Mouse (Mus musculus) neural tube, embryonic 13.5 days (tissue): ENCODE results near the gene Gpr31b. TPM values are rescaled to one million over a fixed set of nuclear protein-coding genes. Genes with fewer than 3 reads are reported as not detected.
A peak's percentile ranks its signal among the peaks of the same experiment; 100 is the strongest.
"Not testable (repeated sequence)": the region's sequence is repeated elsewhere in the genome, so short reads cannot be mapped to it uniquely, and the experiment has no call there.

Experiments
- ATAC-seq: fragments of 200-750 bp; cut with Nextera tagmentation; 2 replicates; pipeline ENCODE4 v1.8.0; 2017; ENCODE audit warnings: low read depth, mild to moderate bottlenecking, moderate TSS enrichment, moderate library complexity
- H3K27ac ChIP-seq: fragments of 300-500 bp; sonication (generic); replicated peaks from 2 replicates; pipeline ENCODE4 v1.5.1; 2015; ENCODE audit warnings: moderate library complexity, mild to moderate bottlenecking, inconsistent platforms
- H3K27me3 ChIP-seq: fragments of 300-500 bp; sonication (generic); 2 replicates; pipeline ENCODE4 v1.6.1; 2015; ENCODE audit warnings: mild to moderate bottlenecking, inconsistent platforms
- H3K36me3 ChIP-seq: fragments of 300-500 bp; sonication (generic); 2 replicates; pipeline ENCODE4 v1.6.1; 2015; ENCODE audit warnings: mild to moderate bottlenecking, inconsistent platforms
- H3K4me1 ChIP-seq: fragments of 300-500 bp; sonication (generic); replicated peaks from 2 replicates; pipeline ENCODE4 v1.6.1; 2015; ENCODE audit warnings: inconsistent platforms
- H3K4me2 ChIP-seq: fragments of 300-500 bp; sonication (generic); 2 replicates; pipeline ENCODE4 v1.6.1; 2015; ENCODE audit warnings: inconsistent platforms, mild to moderate bottlenecking, moderate library complexity
- H3K4me3 ChIP-seq: fragments of 300-500 bp; sonication (generic); 2 replicates; pipeline ENCODE4 v1.5.1; 2015; ENCODE audit warnings: mild to moderate bottlenecking, inconsistent platforms
- H3K9ac ChIP-seq: fragments of 300-500 bp; sonication (generic); 2 replicates; pipeline ENCODE4 v1.6.1; 2015; ENCODE audit warnings: moderate library complexity, mild to moderate bottlenecking, inconsistent platforms
- H3K9me3 ChIP-seq: fragments of 300-500 bp; sonication (generic); 2 replicates; pipeline ENCODE4 v1.6.1; 2016; ENCODE audit warnings: inconsistent platforms
- WGBS: fragments of 180-500 bp; shearing (Covaris S2); methylation state at CpG from one replicate; pipeline ENCODE4 v1.1.7; 2015; 5-methylcytosine and 5-hydroxymethylcytosine counted together
- polyA plus RNA-seq: library from polyadenylated mRNA; unstranded; fragments of >200 nt; fragmentation: Nextera tagmentation; extraction: Ambion mirVana; gene quantifications from 2 replicates; pipeline ENCODE4 v1.2.1, GENCODE M21; 2015

Gpr31b gene
- polyA plus RNA-seq, 1 experiment from 2014 or later = not detected

- WGBS = 2% methylated on average over 10 of the region's 10 CpGs
- H3K4me2 ChIP-seq = peak overlapping the region; percentile 89
- peak; percentile 9; the same call in 1 of the 2 replicates for ATAC-seq
Observed at GRCm38 (mm10) chr17:13008528-13008927, 43.6 kb downstream of the Gpr31b start.

GRCm38 (mm10) chr17:13007730-13008425, 44.2 kb downstream of the Gpr31b start:
- under 1% methylated on average over 76 of the region's 76 CpGs for WGBS
- Histone ChIP-seq H3K27ac (peak overlapping the region; percentile 91), H3K4me3 (peak overlapping the region; percentile 90), H3K4me2 (peak overlapping the region; percentile 89), H3K4me1 (peaks cover 20% of the 10 kb centered on the region), H3K9me3 (no peaks in the 10 kb centered on the region), H3K27me3 (no peaks in the 10 kb centered on the region), H3K9ac (peak overlapping the region; percentile 86), H3K36me3 (peaks cover 25% of the 10 kb centered on the region)
- peak; percentile 97 for ATAC-seq

More at GRCm38 (mm10) chr17:13008528-13008927, 43.6 kb downstream of the Gpr31b start:
- H3K9me3 ChIP-seq = no peaks in the 10 kb centered on the region
- peak overlapping the region; percentile 91 for H3K27ac ChIP-seq
- H3K9ac ChIP-seq = peak overlapping the region; percentile 86
- peaks cover 31% of the 10 kb centered on the region for H3K36me3 ChIP-seq
- no peaks in the 10 kb centered on the region for H3K27me3 ChIP-seq
- peaks cover 20% of the 10 kb centered on the region for H3K4me1 ChIP-seq
- H3K4me3 ChIP-seq = peak overlapping the region; percentile 90

- no peak for ATAC-seq
- Histone ChIP-seq H3K4me2 (peak overlapping the region; percentile 89), H3K36me3 (peaks cover 16% of the 10 kb centered on the region), H3K27me3 (no peaks in the 10 kb centered on the region), H3K9ac (peak overlapping the region; percentile 86; the same call in 1 of the 2 replicates), H3K4me3 (peak overlapping the region; percentile 90), H3K9me3 (no peaks in the 10 kb centered on the region), H3K27ac (peak overlapping the region; percentile 91; the same call in 1 of the 2 replicates), H3K4me1 (peaks cover 20% of the 10 kb centered on the region)
- WGBS = 46% methylated on average over 5 of the region's 5 CpGs
Observed at GRCm38 (mm10) chr17:13006984-13007383, 45.1 kb downstream of the Gpr31b start.

- H3K4me3 ChIP-seq = peak within 1 kb of the TSS; percentile 90
- not testable (repeated sequence) for ATAC-seq, H3K9me3 ChIP-seq, H3K27me3 ChIP-seq
- H3K9ac ChIP-seq = peak within 1 kb of the TSS; percentile 86
- H3K4me1 ChIP-seq = peaks cover 20% of the 10 kb centered on the region
- H3K4me2 ChIP-seq = peak within 1 kb of the TSS; percentile 89
- 96% methylated on average over 2 of the region's 2 CpGs for WGBS
- H3K27ac ChIP-seq = peak within 1 kb of the TSS; percentile 91; the same call in 1 of the 2 replicates
- H3K36me3 ChIP-seq = peaks cover 12% of the 10 kb centered on the region
Observed at GRCm38 (mm10) chr17:13006546-13006945, 45.5 kb downstream of the Gpr31b start, which contains the start of gene Sod2. TSS of gene Sod2 (plus strand) at chr17:13006846.

- H3K4me3 ChIP-seq, H3K9me3 ChIP-seq, H3K27me3 ChIP-seq, H3K4me2 ChIP-seq, H3K36me3 ChIP-seq, ATAC-seq, H3K9ac ChIP-seq, H3K27ac ChIP-seq: not testable (repeated sequence)
- peaks cover 16% of the 10 kb centered on the region for H3K4me1 ChIP-seq
- WGBS = 87% methylated on average over 2 of the region's 2 CpGs
Observed at GRCm38 (mm10) chr17:13004436-13004835, 47.7 kb downstream of the Gpr31b start.

GRCm38 (mm10) chr17:13002243-13002642, 49.9 kb downstream of the Gpr31b start:
- H3K27me3 ChIP-seq, H3K9ac ChIP-seq, ATAC-seq, H3K4me1 ChIP-seq, H3K27ac ChIP-seq, H3K9me3 ChIP-seq, H3K36me3 ChIP-seq, H3K4me3 ChIP-seq, H3K4me2 ChIP-seq: not testable (repeated sequence)
- 93% methylated on average over 5 of the region's 5 CpGs for WGBS

Other genes starting within 250 kb of the Gpr31b start
- gene Mas1, start 184.2 kb downstream of the Gpr31b start, polyA plus RNA-seq = 0.14 TPM in 1 of 2 replicates, not detected in the other
- not detected in 2 replicates for gene Mrgprh, start 176.3 kb downstream of the Gpr31b start, polyA plus RNA-seq
- 1.9 and 2.5 TPM in 2 replicates for gene Pnldc1, start 142.1 kb downstream of the Gpr31b start, polyA plus RNA-seq
- 410 and 432 TPM in 2 replicates for gene Tcp1, start 136.6 kb downstream of the Gpr31b start, polyA plus RNA-seq
- gene Mrpl18, start 136.0 kb downstream of the Gpr31b start, polyA plus RNA-seq = 134 and 144 TPM in 2 replicates
- 0.39 and 1.1 TPM in 2 replicates for gene Acat3, start 111.7 kb downstream of the Gpr31b start, polyA plus RNA-seq
- gene Acat2, start 91.5 kb downstream of the Gpr31b start, polyA plus RNA-seq = 306 and 330 TPM in 2 replicates
- gene Wtap, start 58.1 kb downstream of the Gpr31b start, polyA plus RNA-seq = 136 and 148 TPM in 2 replicates
- 116 and 132 TPM in 2 replicates for gene Sod2, start 45.5 kb downstream of the Gpr31b start, polyA plus RNA-seq
- gene Tcp10b, start 8.8 kb upstream of the Gpr31b start, polyA plus RNA-seq = 0.33 TPM in 1 of 2 replicates, not detected in the other
- not detected in 2 replicates for gene Unc93a, start 79.5 kb upstream of the Gpr31b start, polyA plus RNA-seq
- not detected in 2 replicates for gene Smok2a, start 168.9 kb upstream of the Gpr31b start, polyA plus RNA-seq
- not detected in 2 replicates for gene Smok2b, start 178.0 kb upstream of the Gpr31b start, polyA plus RNA-seq